Mouse (Mus musculus) testis, adult 2 months (tissue): ENCODE measurements around the gene Large2. TPM values are rescaled to one million over a fixed set of nuclear protein-coding genes. Genes with fewer than 3 reads are reported as not detected.
A peak's percentile ranks its signal among the peaks of the same experiment; 100 is the strongest.

Source experiments
- H3K27ac ChIP-seq: fragments of 200-500 bp; 2 replicates; pipeline ENCODE4 v1.5.1; 2012; ENCODE audit warnings: low read depth, low read length; ENCODE audit not compliant: control insufficient read depth, insufficient read depth
- H3K27me3 ChIP-seq: fragments of 200-500 bp; 2 replicates; pipeline ENCODE4 v1.6.1; 2012; ENCODE audit warnings: mild to moderate bottlenecking, low read length, moderate library complexity; ENCODE audit not compliant: control insufficient read depth, insufficient read depth
- H3K36me3 ChIP-seq: fragments of 200-500 bp; 2 replicates; pipeline ENCODE4 v1.6.1; 2012; ENCODE audit warnings: mild to moderate bottlenecking, low read length; ENCODE audit not compliant: control insufficient read depth, insufficient read depth
- H3K4me1 ChIP-seq: fragments of 200-500 bp; 2 replicates; pipeline ENCODE4 v1.6.1; 2012; ENCODE audit warnings: low read length; ENCODE audit not compliant: control insufficient read depth, insufficient read depth
- H3K4me3 ChIP-seq: fragments of 200-500 bp; 2 replicates; pipeline ENCODE4 v1.5.1; 2012; ENCODE audit warnings: low read depth, mild to moderate bottlenecking, low read length, moderate library complexity, mixed read lengths; ENCODE audit not compliant: control insufficient read depth
- CTCF ChIP-seq: fragments of 200-500 bp; IDR thresholded peaks from 2 replicates; pipeline ENCODE4 v1.5.1; 2012; ENCODE audit warnings: low read depth, mild to moderate bottlenecking, inconsistent platforms, low read length, moderate library complexity; ENCODE audit not compliant: control insufficient read depth, insufficient read depth, insufficient replicate concordance
- POLR2A ChIP-seq: fragments of 200-500 bp; IDR thresholded peaks from 2 replicates; pipeline ENCODE4 v1.6.1; 2012; ENCODE audit warnings: low read depth, mild to moderate bottlenecking, inconsistent platforms, low read length, moderate library complexity; ENCODE audit not compliant: control insufficient read depth
- polyA plus RNA-seq: library from polyadenylated mRNA; depleted of rRNA; stranded (reverse); fragments of >200 nt; gene quantifications from 2 replicates; pipeline ENCODE4 v1.2.3, GENCODE M21; 2012

The Large2 gene
- polyA plus RNA-seq, 1 experiment, result 11.2 TPM

GRCm38 (mm10) chr2:92359301-92359700 lies 15.4 kb downstream of the Large2 start:
- no peak overlapping the region for H3K27ac ChIP-seq
- no peaks in the 10 kb centered on the region for H3K27me3 ChIP-seq
- TF ChIP-seq CTCF, result no peak
- TF ChIP-seq POLR2A, result no peak
- H3K4me1 ChIP-seq, result no peaks in the 10 kb centered on the region
- peaks cover 2% of the 10 kb centered on the region for H3K36me3 ChIP-seq
- no peak overlapping the region for H3K4me3 ChIP-seq

GRCm38 (mm10) chr2:92354224-92354623 lies 20.4 kb downstream of the Large2 start:
- Histone ChIP-seq H3K4me3 (no peak overlapping the region), H3K27me3 (no peaks in the 10 kb centered on the region), H3K27ac (peak overlapping the region; percentile 37), H3K4me1 (no peaks in the 10 kb centered on the region; the same call in 1 of the 2 replicates), H3K36me3 (peaks cover 2% of the 10 kb centered on the region)
- no peak for TF ChIP-seq CTCF

GRCm38 (mm10) chr2:92353402-92353801 lies 21.3 kb downstream of the Large2 start:
- H3K4me3 ChIP-seq, result no peak overlapping the region
- H3K4me1 ChIP-seq, result no peaks in the 10 kb centered on the region; the same call in 1 of the 2 replicates
- H3K27me3 ChIP-seq, result no peaks in the 10 kb centered on the region
- TF ChIP-seq CTCF (no peak), POLR2A (no peak)
- no peaks in the 10 kb centered on the region; the same call in none of the 2 replicates for H3K36me3 ChIP-seq
- H3K27ac ChIP-seq, result no peak overlapping the region

GRCm38 (mm10) chr2:92350686-92351085 lies 24.0 kb downstream of the Large2 start:
- Histone ChIP-seq H3K4me1 (no peaks in the 10 kb centered on the region; the same call in 1 of the 2 replicates), H3K36me3 (no peaks in the 10 kb centered on the region; the same call in 1 of the 2 replicates), H3K27ac (no peak overlapping the region), H3K27me3 (no peaks in the 10 kb centered on the region), H3K4me3 (no peak overlapping the region)
- no peak for TF ChIP-seq POLR2A
- no peak for TF ChIP-seq CTCF

- TF ChIP-seq POLR2A, result no peak
- Histone ChIP-seq H3K27ac (no peak overlapping the region), H3K36me3 (no peaks in the 10 kb centered on the region; the same call in 1 of the 2 replicates), H3K4me1 (no peaks in the 10 kb centered on the region; the same call in 1 of the 2 replicates), H3K27me3 (no peaks in the 10 kb centered on the region), H3K4me3 (no peak overlapping the region)
These were observed 24.9 kb downstream of the Large2 start for GRCm38 (mm10) chr2:92349589-92350425.

- Histone ChIP-seq H3K27me3 (no peaks in the 10 kb centered on the region), H3K4me1 (no peaks in the 10 kb centered on the region; the same call in 1 of the 2 replicates), H3K36me3 (no peaks in the 10 kb centered on the region; the same call in 1 of the 2 replicates), H3K4me3 (no peak overlapping the region), H3K27ac (no peak overlapping the region)
- TF ChIP-seq POLR2A, result no peak
- no peak for TF ChIP-seq CTCF
These were observed 27.5 kb downstream of the Large2 start for GRCm38 (mm10) chr2:92347191-92347590.

- no peaks in the 10 kb centered on the region for H3K36me3 ChIP-seq
- H3K4me3 ChIP-seq, result no peak overlapping the region
- no peaks in the 10 kb centered on the region for H3K27me3 ChIP-seq
- TF ChIP-seq POLR2A, result no peak
- no peak for TF ChIP-seq CTCF
- no peaks in the 10 kb centered on the region for H3K4me1 ChIP-seq
- H3K27ac ChIP-seq, result no peak overlapping the region
These were observed 32.3 kb downstream of the Large2 start for GRCm38 (mm10) chr2:92342418-92342817.

GRCm38 (mm10) chr2:92331871-92332270 lies 42.8 kb downstream of the Large2 start:
- Histone ChIP-seq H3K36me3 (peaks cover 7% of the 10 kb centered on the region), H3K4me1 (no peaks in the 10 kb centered on the region), H3K4me3 (no peak overlapping the region), H3K27me3 (no peaks in the 10 kb centered on the region), H3K27ac (no peak overlapping the region)
- no peak for TF ChIP-seq POLR2A
- no peak for TF ChIP-seq CTCF
